24 mouse cellular contexts compared by ENCODE assay signal in genomic region chr17:46866836-46867235, GRCm38 (mm10). TPM values are rescaled to one million over a fixed set of nuclear protein-coding genes. Genes with fewer than 3 reads are reported as not detected.
DNase-seq lines count a peak whose midpoint lies in the region; ATAC-seq and TF ChIP-seq lines count a peak whose summit lies in the region.
"Had no signal": no experiment of that assay in that cellular context is flagged by ENCODE, and none has a peak within 500 bp of the region (broad histone marks: within the 10 kb centered on the region; RNA-seq: fewer than 3 reads in every experiment).

No protein-coding gene starts in this region.

- ATAC-seq in frontal cortex, adult (ENCODE audit: low TSS enrichment) = peak; percentile 69; the same call in 1 of the 2 replicates
- peak; percentile 39 for ATAC-seq in Patski
- ATAC-seq in megakaryocyte-erythroid progenitor cell, adult 5-6 weeks (replicated peaks; ENCODE audit: low FRiP score, low TSS enrichment, poor library complexity, severe bottlenecking) = no peak
- ATAC-seq: activated CD4-positive, CD25-positive, alpha-beta regulatory T cell, adult 4 months had no signal

- no peak for DNase-seq in frontal cortex, postnatal 14 days (ENCODE audit: low spot score in 2 of 2)
- peak; percentile 98 for DNase-seq in 3T3-L1 (ENCODE audit: low read depth, low spot score)
- peak; percentile 44 for DNase-seq in Patski (ENCODE audit: low read depth, low spot score)
- DNase-seq in brain, adult 2 months (ENCODE audit: low read depth, low spot score) = peak; percentile 86
- no peak for DNase-seq in heart, adult 8-10 months (ENCODE audit: low spot score)
- no peak for DNase-seq in thymus, adult 2 months
- DNase-seq: cerebellum, postnatal 36 days; lung, postnatal 14 days; right cerebral cortex, postnatal 14 days had no signal

- CTCF ChIA-PET in Patski (lab: Charles Lee) = no interaction called here

- no peak for TF ChIP-seq CTCF in Patski (IDR thresholded peaks at IDR 0.05)
- no peak for TF ChIP-seq CTCF in thymus, adult 2 months (IDR thresholded peaks at IDR 0.05; ENCODE audit: borderline replicate concordance, control insufficient read depth, extremely low read depth, insufficient read depth, low read length, poor library complexity)

- peaks cover 15% of the 10 kb centered on the region for H3K4me1 ChIP-seq in thymus, adult 2 months (replicated peaks; ENCODE audit: control insufficient read depth, insufficient read depth, low read length)
- H3K4me1 ChIP-seq: embryonic facial prominence, embryonic 12.5 days; midbrain, embryonic 12.5 days had no signal

- in situ Hi-C loops in Patski (cut with MboI; ENCODE audit: low pct_unique_long_range_greater_than_20kb) = no loop called here

- H3K27ac ChIP-seq in thymus, adult 2 months (ENCODE audit: control insufficient read depth, insufficient read depth, low read length) = no peak overlapping the region
- H3K27ac ChIP-seq: embryonic facial prominence, embryonic 12.5 days; heart, embryonic 13.5 days; hindbrain, embryonic 10.5 days; kidney, embryonic 15.5 days; liver, embryonic 15.5 days; midbrain, embryonic 12.5 days had no signal

- no peak for TF ChIP-seq POLR2A in thymus, adult 2 months (IDR thresholded peaks at IDR 0.05; ENCODE audit: control insufficient read depth, extremely low read depth, insufficient read depth, low read length, poor library complexity)

- H3K36me3 ChIP-seq in thymus, adult 2 months (ENCODE audit: control insufficient read depth, insufficient read depth, low read length) = no peaks in the 10 kb centered on the region
- H3K36me3 ChIP-seq: embryonic facial prominence, embryonic 12.5 days; heart, embryonic 13.5 days; hindbrain, embryonic 10.5 days; kidney, embryonic 15.5 days; liver, embryonic 15.5 days; midbrain, embryonic 12.5 days had no signal

- POLR2A ChIA-PET in Patski (lab: Charles Lee) = interaction anchor here (1.3 kb wide), 1 partner anchor 12 kb away, joined by 4 read pairs; no protein-coding TSS in a partner anchor

- H3K4me3 ChIP-seq in thymus, adult 2 months (ENCODE audit: control insufficient read depth, insufficient read depth, low read length) = no peak overlapping the region
- H3K4me3 ChIP-seq: embryonic facial prominence, embryonic 12.5 days; heart, embryonic 13.5 days; hindbrain, embryonic 10.5 days; kidney, embryonic 15.5 days; liver, embryonic 15.5 days; midbrain, embryonic 12.5 days had no signal

- WGBS in thymus, adult 2 months = 97% methylated on average over 12 of the region's 12 CpGs

- no peaks in the 10 kb centered on the region for H3K27me3 ChIP-seq in Patski
- no peaks in the 10 kb centered on the region for H3K27me3 ChIP-seq in thymus, adult 2 months (ENCODE audit: control insufficient read depth, insufficient read depth, low read length)
- H3K27me3 ChIP-seq: embryonic facial prominence, embryonic 12.5 days; heart, embryonic 13.5 days; kidney, embryonic 15.5 days; liver, embryonic 15.5 days; midbrain, embryonic 12.5 days had no signal

RNA-seq across cellular contexts. Expression of gene Bicral, which starts 8.6 kb away (rescaled TPM):
- polyA plus RNA-seq in Patski (2021) = 16.4 TPM
- total RNA-seq in megakaryocyte-erythroid progenitor cell, adult 5-6 weeks (2014; fragmentation: Nextera tagmentation) = 24.6 and 28.7 TPM in 2 replicates
- total RNA-seq in megakaryocyte-erythroid progenitor cell, adult 5-6 weeks (2017) = 10.4 and 16.5 TPM in 2 replicates
- total RNA-seq in heart, adult 8-10 months (2022) = 10 to 100 TPM; 12.8 to 15.3 (median 14.4) TPM
- polyA plus RNA-seq in thymus, adult 2 months (2012; rRNA removed) = 19.3 and 28.1 TPM in 2 replicates

RNA-seq across cellular contexts. Expression of gene Tbcc, which starts 23.6 kb away (rescaled TPM):
- polyA plus RNA-seq in Patski (2021) = 36.4 TPM
- total RNA-seq in megakaryocyte-erythroid progenitor cell, adult 5-6 weeks (2014; fragmentation: Nextera tagmentation) = 19.3 and 20.4 TPM in 2 replicates
- total RNA-seq in megakaryocyte-erythroid progenitor cell, adult 5-6 weeks (2017) = 10.9 and 13.3 TPM in 2 replicates
- 10 to 100 TPM; 15.4 to 18.6 (median 17.3) TPM for total RNA-seq in heart, adult 8-10 months (2022)
- 23.7 and 28.5 TPM in 2 replicates for polyA plus RNA-seq in thymus, adult 2 months (2012; rRNA removed)

RNA-seq across cellular contexts. Expression of gene Prph2, which starts 43.4 kb away (rescaled TPM):
- not detected for polyA plus RNA-seq in Patski (2021)
- total RNA-seq in megakaryocyte-erythroid progenitor cell, adult 5-6 weeks (2014; fragmentation: Nextera tagmentation) = not detected in 2 replicates
- not detected in 2 replicates for total RNA-seq in megakaryocyte-erythroid progenitor cell, adult 5-6 weeks (2017)
- not detected for total RNA-seq in heart, adult 8-10 months (2022)
- polyA plus RNA-seq in thymus, adult 2 months (2012; rRNA removed) = 0.09 and 0.15 TPM in 2 replicates
- total RNA-seq: MEL had no signal
- polyA plus RNA-seq: activated CD4-positive, CD25-positive, alpha-beta regulatory T cell, adult 4 months; forebrain, embryonic 11.5 days; gonadal fat pad, adult 2 months; heart, embryonic 13.5 days; hindbrain, embryonic 10.5 days; intestine, embryonic 14.5 days; kidney, embryonic 15.5 days; limb, embryonic 11.5 days; liver, embryonic 15.5 days; midbrain, embryonic 12.5 days; urinary bladder, adult 2 months had no signal

Comparison
In these comparisons a context has a peak if more than half of its experiments do, and no peak if none do; other contexts are left out.
1. DNase-seq: peak in 3T3-L1 (single experiment), Patski (single experiment) and brain, adult 2 months (single experiment); none in frontal cortex, postnatal 14 days (0 of 2), heart, adult 8-10 months (single experiment) and thymus, adult 2 months (single experiment).